Mouse (Mus musculus) urinary bladder, adult 2 months (tissue): Measurements from ENCODE around the gene Cpd. TPM values are rescaled to one million over a fixed set of nuclear protein-coding genes. Genes with fewer than 3 reads are reported as not detected.
A peak's percentile ranks its signal among the peaks of the same experiment; 100 is the strongest.

Source experiments
- DNase-seq: peaks from one replicate; pipeline ENCODE4 v3.0.0; 2022; ENCODE audit warnings: low spot score
- polyA plus RNA-seq: library from polyadenylated mRNA; depleted of rRNA; stranded (reverse); fragments of >200 nt; gene quantifications from 2 replicates; pipeline ENCODE4 v1.2.3, GENCODE M21; 2012; rRNA removed

Cpd gene
- polyA plus RNA-seq, 1 experiment: 36.3 TPM

GRCm38 (mm10) chr11:76791331-76791730, 55.5 kb downstream of the Cpd start:
- DNase-seq: no peak

GRCm38 (mm10) chr11:76789252-76789651, 57.6 kb downstream of the Cpd start:
- DNase-seq: no peak

GRCm38 (mm10) chr11:76775533-76775932, 71.3 kb downstream of the Cpd start:
- DNase-seq: no peak

- DNase-seq: no peak
Measured at GRCm38 (mm10) chr11:76773811-76774210, 73.0 kb downstream of the Cpd start.

GRCm38 (mm10) chr11:76770566-76770965, 76.3 kb downstream of the Cpd start:
- DNase-seq: no peak

- DNase-seq: no peak
Measured at GRCm38 (mm10) chr11:76763741-76764122, 83.1 kb downstream of the Cpd start.

GRCm38 (mm10) chr11:76763053-76763740, 83.6 kb downstream of the Cpd start, which contains the start of gene Gosr1:
Gene Gosr1, minus strand, starts transcription at chr11:76763579.
- DNase-seq: peak; percentile 71

GRCm38 (mm10) chr11:76752276-76752675, 94.5 kb downstream of the Cpd start:
- DNase-seq: no peak

GRCm38 (mm10) chr11:76748819-76749218, 98.0 kb downstream of the Cpd start:
- DNase-seq: no peak

GRCm38 (mm10) chr11:76745921-76746320, 100.9 kb downstream of the Cpd start:
- DNase-seq: no peak

- no peak for DNase-seq
Measured at GRCm38 (mm10) chr11:76744550-76744949, 102.3 kb downstream of the Cpd start.

- DNase-seq: no peak
Measured at GRCm38 (mm10) chr11:76742511-76742910, 104.3 kb downstream of the Cpd start.

- DNase-seq: no peak
Measured at GRCm38 (mm10) chr11:76739125-76739524, 107.7 kb downstream of the Cpd start.

- DNase-seq: no peak
Measured at GRCm38 (mm10) chr11:76735753-76736324, 111.0 kb downstream of the Cpd start.

GRCm38 (mm10) chr11:76734560-76734959, 112.3 kb downstream of the Cpd start:
- no peak for DNase-seq

GRCm38 (mm10) chr11:76730650-76731049, 116.2 kb downstream of the Cpd start:
- DNase-seq: no peak

Other genes with a start within 250 kb of the Cpd start
- 29.6 and 30.2 TPM in 2 replicates for gene Abr, start 224.7 kb downstream of the Cpd start, polyA plus RNA-seq
- not detected in 2 replicates for gene Bhlha9, start 174.5 kb downstream of the Cpd start, polyA plus RNA-seq
- 1.4 and 1.6 TPM in 2 replicates for gene Trarg1, start 167.2 kb downstream of the Cpd start, polyA plus RNA-seq
- gene Gosr1, start 83.4 kb downstream of the Cpd start, polyA plus RNA-seq: 22.4 and 24.0 TPM in 2 replicates
- gene Tmigd1, start 55.1 kb upstream of the Cpd start, polyA plus RNA-seq: 0.74 and 0.93 TPM in 2 replicates
- gene Blmh, start 77.8 kb upstream of the Cpd start, polyA plus RNA-seq: 25.8 and 34.6 TPM in 2 replicates
- gene Slc6a4, start 151.6 kb upstream of the Cpd start, polyA plus RNA-seq: 0.87 and 0.91 TPM in 2 replicates
- gene Nsrp1, start 231.4 kb upstream of the Cpd start, polyA plus RNA-seq: 6.6 and 12.4 TPM in 2 replicates